Mouse (Mus musculus): ENCODE data around the gene Vmp1. TPM values are rescaled to one million over a fixed set of nuclear protein-coding genes. Genes with fewer than 3 reads are reported as not detected.

Gene Vmp1
- polyA plus RNA-seq, 1 experiment from 2014 or later: 387 TPM

DNA sequence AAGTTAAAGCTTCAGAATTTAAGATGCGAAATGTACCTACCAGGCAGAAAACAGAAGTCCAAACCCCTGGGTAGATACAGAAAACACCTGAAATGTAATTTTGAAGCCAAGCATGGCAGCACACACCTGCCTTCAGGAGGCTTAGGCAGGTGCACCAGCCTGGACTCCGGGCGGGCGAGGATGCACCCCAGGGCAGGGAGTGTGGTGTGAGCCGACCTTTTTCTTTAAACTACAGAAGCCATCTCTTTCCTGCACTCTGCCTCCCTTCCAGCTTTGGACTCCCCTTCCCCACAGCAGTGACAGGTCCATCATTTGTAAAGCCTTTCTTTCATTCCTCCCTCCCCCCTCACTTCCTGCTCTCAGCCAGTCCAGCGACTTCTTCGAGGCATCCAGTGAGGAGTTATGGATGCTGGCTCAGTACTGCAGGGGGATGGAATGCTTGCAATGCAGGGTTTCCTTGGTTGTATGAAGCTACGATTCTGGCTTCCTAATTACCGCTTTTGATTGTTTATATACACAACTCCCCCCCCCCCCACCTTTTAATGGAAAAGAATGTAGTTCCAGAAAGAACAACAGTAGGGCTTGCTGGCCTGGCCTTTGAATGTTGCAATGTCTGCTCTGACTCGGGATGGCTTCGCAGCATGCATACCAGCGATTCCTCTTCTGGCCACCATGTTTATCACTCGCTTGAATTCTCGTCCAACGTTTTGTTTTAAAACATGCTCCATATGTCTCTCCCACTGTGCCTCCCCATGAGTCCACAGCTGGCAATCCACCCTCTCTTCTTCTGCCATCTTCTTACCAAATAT is 112.4 kb downstream of the Vmp1 start:
- Histone ChIP-seq H3K27ac (ENCODE audit: low read depth, low read length) (peak overlapping the region; percentile 42; the same call in 1 of the 2 replicates), H3K4me1 (replicated peaks; ENCODE audit: control insufficient read depth, insufficient read depth, low read length) (no peaks in the 10 kb centered on the region), H3K4me3 (ENCODE audit: low read depth, low read length) (no peak overlapping the region), H3K9ac (ENCODE audit: low read depth, low read length) (no peak overlapping the region), H3K36me3 (ENCODE audit: control insufficient read depth, insufficient read depth) (no peaks in the 10 kb centered on the region), H3K9me3 (ENCODE audit: control insufficient read depth) (no peaks in the 10 kb centered on the region), H3K27me3 (replicated peaks; ENCODE audit: control insufficient read depth, insufficient read depth, low read length) (no peaks in the 10 kb centered on the region), H3K4me2 (replicated peaks; ENCODE audit: low read depth) (no peak overlapping the region)
- no peak for ATAC-seq
- WGBS: 50% methylated on average over 15 of the region's 15 CpGs
- no peak for TF ChIP-seq CTCF (IDR thresholded peaks at IDR 0.05; ENCODE audit: low read depth)

GRCm38 (mm10) chr11:86570261-86570746 is 113.3 kb downstream of the Vmp1 start:
- no peaks in the 10 kb centered on the region for H3K36me3 ChIP-seq (ENCODE audit: control insufficient read depth, insufficient read depth)
- no peaks in the 10 kb centered on the region for H3K27me3 ChIP-seq (replicated peaks; ENCODE audit: control insufficient read depth, insufficient read depth, low read length)
- TF ChIP-seq CTCF (IDR thresholded peaks at IDR 0.05; ENCODE audit: low read depth): no peak
- no peak overlapping the region for H3K27ac ChIP-seq (ENCODE audit: low read depth, low read length)
- no peak overlapping the region for H3K9ac ChIP-seq (ENCODE audit: low read depth, low read length)
- 33% methylated on average over 9 of the region's 9 CpGs for WGBS
- no peak for ATAC-seq
- no peak overlapping the region for H3K4me2 ChIP-seq (replicated peaks; ENCODE audit: low read depth)
- no peaks in the 10 kb centered on the region for H3K4me1 ChIP-seq (replicated peaks; ENCODE audit: control insufficient read depth, insufficient read depth, low read length)
- H3K4me3 ChIP-seq (ENCODE audit: low read depth, low read length): no peak overlapping the region
- H3K9me3 ChIP-seq (ENCODE audit: control insufficient read depth): no peaks in the 10 kb centered on the region

DNA sequence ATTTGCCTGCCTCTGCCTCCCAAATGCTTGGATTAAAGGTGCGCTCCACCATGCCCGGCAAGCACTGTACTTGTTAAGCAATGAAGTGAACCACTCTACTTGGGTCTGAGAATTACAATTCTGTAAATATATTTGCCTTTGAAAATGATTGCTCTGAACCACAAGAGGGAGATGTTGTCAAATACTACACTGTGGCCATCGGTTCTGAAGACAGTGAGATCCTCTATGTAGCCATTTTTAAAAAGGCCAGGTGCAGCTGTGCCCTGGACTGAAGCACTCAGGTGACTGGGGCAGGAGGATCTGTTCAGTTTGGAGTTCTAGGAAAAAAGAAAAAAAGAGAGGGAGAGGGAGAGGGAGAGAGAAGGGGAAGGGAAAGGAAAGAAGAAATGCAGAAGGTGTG is 115.2 kb downstream of the Vmp1 start:
- TF ChIP-seq CTCF (IDR thresholded peaks at IDR 0.05; ENCODE audit: low read depth): peak; percentile 85
- H3K4me1 ChIP-seq (replicated peaks; ENCODE audit: control insufficient read depth, insufficient read depth, low read length): no peaks in the 10 kb centered on the region
- no peak overlapping the region for H3K9ac ChIP-seq (ENCODE audit: low read depth, low read length)
- H3K36me3 ChIP-seq (ENCODE audit: control insufficient read depth, insufficient read depth): no peaks in the 10 kb centered on the region; the same call in 1 of the 2 replicates
- H3K4me3 ChIP-seq (ENCODE audit: low read depth, low read length): no peak overlapping the region
- H3K27ac ChIP-seq (ENCODE audit: low read depth, low read length): no peak overlapping the region
- H3K27me3 ChIP-seq (replicated peaks; ENCODE audit: control insufficient read depth, insufficient read depth, low read length): no peaks in the 10 kb centered on the region
- no peaks in the 10 kb centered on the region for H3K9me3 ChIP-seq (ENCODE audit: control insufficient read depth)
- peak; percentile 58 for ATAC-seq
- 52% methylated on average over 3 of the region's 3 CpGs for WGBS
- no peak overlapping the region for H3K4me2 ChIP-seq (replicated peaks; ENCODE audit: low read depth)

- TF ChIP-seq CTCF (IDR thresholded peaks at IDR 0.05; ENCODE audit: low read depth): no peak
- ATAC-seq: no peak
- WGBS: 95% methylated on average over 4 of the region's 4 CpGs
- no peak overlapping the region for H3K27ac ChIP-seq (ENCODE audit: low read depth, low read length)
- H3K27me3 ChIP-seq (replicated peaks; ENCODE audit: control insufficient read depth, insufficient read depth, low read length): no peaks in the 10 kb centered on the region
- H3K4me3 ChIP-seq (ENCODE audit: low read depth, low read length): no peak overlapping the region
- H3K4me1 ChIP-seq (replicated peaks; ENCODE audit: control insufficient read depth, insufficient read depth, low read length): no peaks in the 10 kb centered on the region
- no peak overlapping the region for H3K4me2 ChIP-seq (replicated peaks; ENCODE audit: low read depth)
- no peaks in the 10 kb centered on the region for H3K9me3 ChIP-seq (ENCODE audit: control insufficient read depth)
- H3K9ac ChIP-seq (ENCODE audit: low read depth, low read length): no peak overlapping the region
- H3K36me3 ChIP-seq (ENCODE audit: control insufficient read depth, insufficient read depth): peaks cover 53% of the 10 kb centered on the region
Observed at GRCm38 (mm10) chr11:86558258-86558657, 125.4 kb downstream of the Vmp1 start.

DNA sequence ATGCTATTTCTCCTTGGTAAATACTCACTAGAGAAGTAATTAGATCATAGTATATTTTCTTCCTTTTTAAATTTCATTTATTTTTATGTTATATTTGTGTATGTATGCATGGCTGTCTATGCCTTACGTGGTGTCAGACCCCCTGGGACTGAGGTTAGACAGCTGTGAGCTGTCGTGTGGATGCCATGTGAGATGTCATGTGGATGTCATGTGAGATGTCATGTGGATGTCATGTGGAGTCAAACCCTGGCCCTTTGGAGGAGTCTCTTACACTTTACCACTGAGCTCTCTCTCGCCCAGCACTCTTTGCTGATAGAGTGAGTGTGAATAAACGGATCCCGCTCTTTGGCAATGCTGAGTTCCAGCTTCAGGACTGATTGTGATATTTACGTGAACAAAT is 130.1 kb downstream of the Vmp1 start:
- H3K36me3 ChIP-seq (ENCODE audit: control insufficient read depth, insufficient read depth): peaks cover 48% of the 10 kb centered on the region
- H3K9ac ChIP-seq (ENCODE audit: low read depth, low read length): no peak overlapping the region
- H3K27ac ChIP-seq (ENCODE audit: low read depth, low read length): no peak overlapping the region
- H3K9me3 ChIP-seq (ENCODE audit: control insufficient read depth): no peaks in the 10 kb centered on the region
- ATAC-seq: no peak
- no peak for TF ChIP-seq CTCF (IDR thresholded peaks at IDR 0.05; ENCODE audit: low read depth)
- no peaks in the 10 kb centered on the region for H3K4me1 ChIP-seq (replicated peaks; ENCODE audit: control insufficient read depth, insufficient read depth, low read length)
- H3K4me3 ChIP-seq (ENCODE audit: low read depth, low read length): no peak overlapping the region
- H3K27me3 ChIP-seq (replicated peaks; ENCODE audit: control insufficient read depth, insufficient read depth, low read length): no peaks in the 10 kb centered on the region
- H3K4me2 ChIP-seq (replicated peaks; ENCODE audit: low read depth): no peak overlapping the region
- 89% methylated on average over 6 of the region's 6 CpGs for WGBS

DNA sequence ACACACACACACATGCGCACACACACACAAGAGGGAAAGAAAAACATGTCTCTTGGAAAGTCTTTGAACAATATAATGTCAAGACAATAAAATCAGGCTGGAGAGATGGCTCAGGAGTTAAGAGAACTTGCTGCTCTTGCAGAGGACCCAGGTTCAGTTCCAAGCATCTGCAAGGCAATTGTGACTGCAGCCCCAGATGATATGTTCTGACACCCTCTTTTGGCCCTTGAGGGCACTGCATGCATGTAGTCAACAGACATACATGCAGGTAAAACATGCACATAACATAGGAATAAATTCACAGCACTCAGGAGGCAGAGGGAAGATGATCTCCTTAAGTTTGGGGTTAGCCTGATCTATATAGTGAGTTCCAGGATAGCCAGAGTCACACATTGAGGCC is 136.2 kb downstream of the Vmp1 start:
- H3K27ac ChIP-seq (ENCODE audit: low read depth, low read length): no peak overlapping the region
- H3K4me2 ChIP-seq (replicated peaks; ENCODE audit: low read depth): no peak overlapping the region
- WGBS: 87% methylated on average over 1 of the region's 1 CpGs
- H3K4me3 ChIP-seq (ENCODE audit: low read depth, low read length): no peak overlapping the region
- ATAC-seq: no peak
- no peak overlapping the region for H3K9ac ChIP-seq (ENCODE audit: low read depth, low read length)
- H3K9me3 ChIP-seq (ENCODE audit: control insufficient read depth): no peaks in the 10 kb centered on the region
- no peaks in the 10 kb centered on the region for H3K27me3 ChIP-seq (replicated peaks; ENCODE audit: control insufficient read depth, insufficient read depth, low read length)
- peaks cover 16% of the 10 kb centered on the region; the same call in 1 of the 2 replicates for H3K36me3 ChIP-seq (ENCODE audit: control insufficient read depth, insufficient read depth)
- peak; percentile 45 for TF ChIP-seq CTCF (IDR thresholded peaks at IDR 0.05; ENCODE audit: low read depth)
- H3K4me1 ChIP-seq (replicated peaks; ENCODE audit: control insufficient read depth, insufficient read depth, low read length): no peaks in the 10 kb centered on the region
